Mouse (Mus musculus): ENCODE measurements around the gene Pigu.

DNA sequence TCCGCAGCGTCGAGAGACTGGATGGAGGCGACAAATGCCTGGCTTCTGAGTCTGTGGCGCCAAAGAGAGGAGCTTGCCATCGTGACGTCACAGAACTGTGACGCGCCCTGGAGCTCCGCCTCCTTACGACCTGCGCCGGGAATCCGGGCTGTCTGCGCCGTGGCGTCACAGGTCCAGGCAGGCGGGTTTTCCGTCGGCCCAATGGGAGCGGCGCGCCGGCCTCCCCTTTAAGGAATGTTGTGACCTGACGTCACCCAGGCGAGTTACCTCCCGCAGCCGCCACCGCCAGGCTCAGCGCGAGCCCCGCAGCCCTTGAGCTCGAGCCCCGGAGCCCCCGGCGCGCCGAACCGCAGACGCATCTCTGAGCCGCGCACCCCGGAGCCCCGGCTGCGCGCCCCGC is 81.0 kb downstream of the Pigu start, which contains the start of gene Map1lc3a:
- TF ChIP-seq POLR2A (IDR thresholded peaks at IDR 0.05; ENCODE audit: low read depth, low read length) (no peak; the same call in none of the 2 replicates), CTCF (IDR thresholded peaks at IDR 0.05; ENCODE audit: borderline replicate concordance, insufficient read depth, low read length) (no peak)

Data from embryonic fibroblast, embryonic 13.5 days (primary cell).